In the genomic region with DNA sequence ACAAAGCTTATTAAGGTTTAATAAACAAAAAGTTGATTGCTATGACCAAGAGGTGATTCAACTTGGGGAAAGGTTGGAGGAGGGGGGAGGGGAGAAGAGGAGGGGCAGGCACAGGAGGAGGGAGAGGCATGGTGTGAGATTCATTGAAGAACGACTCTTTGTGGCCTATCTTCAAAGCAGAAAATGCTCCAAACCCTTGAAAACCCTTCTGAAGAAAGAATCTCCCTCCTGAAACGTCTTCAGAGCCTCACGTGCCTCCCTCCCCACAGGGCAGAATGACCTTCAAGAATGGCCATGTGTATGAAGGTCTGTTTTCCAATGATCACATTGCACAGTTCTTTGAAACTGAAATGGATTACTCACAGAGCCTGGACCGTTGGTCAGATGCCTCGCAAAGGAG, we compare ENCODE assay signal across 34 mouse cellular contexts. TPM values are rescaled to one million over a fixed set of nuclear protein-coding genes. Genes with fewer than 3 reads are reported as not detected.
"Had no signal": no experiment of that assay in that cellular context is flagged by ENCODE, and none has a peak within 500 bp of the region (broad histone marks: within the 10 kb centered on the region; RNA-seq: fewer than 3 reads in every experiment).

No protein-coding gene starts in this region.

- H3K9ac ChIP-seq: heart, embryonic 13.5 days; heart, embryonic 15.5 days; hindbrain, embryonic 12.5 days; hindbrain, embryonic 14.5 days; intestine, embryonic 15.5 days; limb, embryonic 12.5 days; liver, embryonic 13.5 days; liver, embryonic 15.5 days; liver, postnatal 0 days had no signal

- H3K4me2 ChIP-seq: heart, embryonic 13.5 days; heart, embryonic 15.5 days; hindbrain, embryonic 12.5 days; hindbrain, embryonic 14.5 days; intestine, embryonic 15.5 days; limb, embryonic 12.5 days; liver, embryonic 11.5 days; liver, embryonic 13.5 days; liver, embryonic 15.5 days had no signal

- H3K36me3 ChIP-seq: heart, embryonic 13.5 days; heart, embryonic 15.5 days; hindbrain, embryonic 10.5 days; hindbrain, embryonic 12.5 days; intestine, embryonic 15.5 days; limb, embryonic 10.5 days; limb, embryonic 12.5 days; liver, embryonic 13.5 days; liver, embryonic 15.5 days had no signal

- ATAC-seq: hindbrain, embryonic 16.5 days; inflammation-experienced regulatory T-cells, adult 6 months; intestine, embryonic 15.5 days; intestine, postnatal 0 days; liver, postnatal 0 days had no signal

- H3K27ac ChIP-seq: gastrocnemius, adult 2 months; heart, adult 2 months; heart, embryonic 13.5 days; heart, embryonic 15.5 days; hindbrain, embryonic 10.5 days; hindbrain, embryonic 12.5 days; hindbrain, embryonic 14.5 days; intestine, embryonic 15.5 days; layer of hippocampus, adult 2 months; left cerebral cortex, adult 2 months; limb, embryonic 10.5 days; limb, embryonic 12.5 days; liver, embryonic 13.5 days; liver, embryonic 15.5 days had no signal

- H3K4me1 ChIP-seq: heart, embryonic 13.5 days; heart, embryonic 15.5 days; hindbrain, embryonic 10.5 days; hindbrain, embryonic 12.5 days; intestine, embryonic 15.5 days; limb, embryonic 10.5 days; limb, embryonic 12.5 days; liver, embryonic 13.5 days; liver, embryonic 15.5 days had no signal

- H3K9me3 ChIP-seq: heart, embryonic 15.5 days; hindbrain, embryonic 10.5 days; hindbrain, embryonic 12.5 days; intestine, embryonic 15.5 days; limb, embryonic 10.5 days; limb, embryonic 12.5 days; liver, embryonic 13.5 days; liver, embryonic 15.5 days had no signal

- H3K27me3 ChIP-seq: heart, embryonic 13.5 days; heart, embryonic 15.5 days; hindbrain, embryonic 12.5 days; intestine, embryonic 15.5 days; limb, embryonic 12.5 days; liver, embryonic 15.5 days had no signal

- DNase-seq: gastrocnemius, adult 2 months; gastrocnemius, postnatal 10 days; gastrocnemius, postnatal 25 days; heart, adult 2 months; heart, postnatal 14 days; heart, postnatal 36 days; kidney, adult 18-20 months; kidney, adult 8-10 months; kidney, postnatal 10 days; kidney, postnatal 25 days; kidney, postnatal 4 days; liver; liver, embryonic 13.5 days; liver, postnatal 0 days had no signal

- H3K4me3 ChIP-seq: gastrocnemius, adult 2 months; heart, adult 2 months; heart, embryonic 13.5 days; heart, embryonic 15.5 days; hindbrain, embryonic 10.5 days; hindbrain, embryonic 12.5 days; intestine, embryonic 15.5 days; layer of hippocampus, adult 2 months; left cerebral cortex, adult 2 months; limb, embryonic 10.5 days; limb, embryonic 12.5 days; liver, embryonic 13.5 days; liver, embryonic 15.5 days had no signal

RNA-seq across cellular contexts. Expression of a gene that starts 17.2 kb away (rescaled TPM):
- total RNA-seq: granulocyte monocyte progenitor cell, adult 5-6 weeks had no signal

RNA-seq across cellular contexts. Expression of a gene that starts 22.0 kb away (rescaled TPM):
- total RNA-seq: gastrocnemius, adult 2 months; gastrocnemius, postnatal 25 days; gastrocnemius, postnatal 4 days; granulocyte monocyte progenitor cell, adult 5-6 weeks; heart, adult 2 months; heart, postnatal 36 days had no signal
- polyA plus RNA-seq: kidney, embryonic 16.5 days; liver, embryonic 13.5 days; liver, postnatal 0 days had no signal

RNA-seq across cellular contexts. Expression of a gene that starts 52.5 kb away (rescaled TPM):
- total RNA-seq: gastrocnemius, adult 2 months; gastrocnemius, postnatal 10 days; gastrocnemius, postnatal 25 days; granulocyte monocyte progenitor cell, adult 5-6 weeks; heart, adult 2 months; heart, postnatal 14 days; heart, postnatal 36 days; left cerebral cortex, adult 2 months; left cerebral cortex, postnatal 14 days; left cerebral cortex, postnatal 36 days had no signal
- polyA plus RNA-seq: intestine, postnatal 0 days; liver, postnatal 0 days had no signal
